Mouse (Mus musculus): ENCODE measurements around the gene Ppp5c.

Gene Ppp5c

DNA sequence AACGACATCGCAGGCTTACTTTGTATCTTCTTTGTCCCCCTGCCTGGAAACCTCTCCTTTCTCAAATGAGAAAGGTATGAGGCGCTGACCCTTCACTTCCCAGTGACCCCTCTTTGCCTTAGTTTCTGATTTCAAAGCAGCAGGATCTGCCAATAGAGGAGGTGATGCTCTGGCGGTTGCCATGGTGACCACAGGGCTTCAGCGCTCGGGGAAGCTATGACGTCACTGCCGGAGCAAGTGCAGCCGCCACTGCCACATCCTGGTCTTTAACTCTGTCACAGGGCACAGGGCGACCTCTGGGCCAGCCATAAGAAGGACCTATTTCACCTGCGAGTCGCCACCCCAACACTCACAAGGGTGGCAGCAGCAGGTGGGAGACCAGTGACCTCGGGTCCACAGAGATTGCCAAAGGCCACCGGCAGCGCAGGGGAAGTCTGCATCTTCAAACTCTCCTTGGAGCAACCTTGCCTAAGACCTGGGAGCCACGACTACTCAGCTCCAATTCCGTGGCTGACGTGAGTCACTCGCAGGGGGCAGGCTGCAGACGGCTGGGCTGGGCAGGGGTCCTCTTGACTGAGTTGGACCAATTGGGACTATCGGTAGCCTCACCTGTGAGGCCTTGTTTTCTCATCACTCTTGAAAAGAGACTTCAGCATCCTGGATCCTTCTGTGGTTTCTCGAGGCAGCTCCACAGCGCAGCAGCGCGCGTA is 44.7 kb downstream of the Ppp5c start, which contains the start of gene Gm42372:
Gene Gm42372, plus strand, starts transcription at position 228 of the 710 bp plus-strand sequence.
- no peak for DNase-seq (ENCODE audit: low spot score)

DNA sequence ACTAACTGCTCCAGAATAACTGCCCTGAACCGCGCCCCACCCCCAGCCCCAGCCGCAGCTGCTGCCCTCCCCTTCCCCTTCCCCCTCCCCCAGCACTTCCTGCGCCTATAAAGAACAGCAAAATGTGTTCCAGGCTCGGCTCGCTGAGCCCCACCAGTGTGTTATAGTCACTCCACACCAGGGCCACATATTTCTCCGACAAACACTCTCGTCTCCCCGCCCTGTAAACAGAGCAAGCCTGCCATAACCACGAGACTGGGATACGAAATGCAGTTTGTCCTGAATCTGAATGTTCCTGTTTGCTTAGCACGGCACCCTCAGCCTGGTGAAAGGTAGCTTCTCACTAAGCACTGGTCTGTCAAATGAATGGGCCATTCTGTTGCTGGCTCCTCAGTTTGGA is 47.4 kb downstream of the Ppp5c start:
- peak; percentile 17 for DNase-seq (ENCODE audit: low spot score)

DNA sequence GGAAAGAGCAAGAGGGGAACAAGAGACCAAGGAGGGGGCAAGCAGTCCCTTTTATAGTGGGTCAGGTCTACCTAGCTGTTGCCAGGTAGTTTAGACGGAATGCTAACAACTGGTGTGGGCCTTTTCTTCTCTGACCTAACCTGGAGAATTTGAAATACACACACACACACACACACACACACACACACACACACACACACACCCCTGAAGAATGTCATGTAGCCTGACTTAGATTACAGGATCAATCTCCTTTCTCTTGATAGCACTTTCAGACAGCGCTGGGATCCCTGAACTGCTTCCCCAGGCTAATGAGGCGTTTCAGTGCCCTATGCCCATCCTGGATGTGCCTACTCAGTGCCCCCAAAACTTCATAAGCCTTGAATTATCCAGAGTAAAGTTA is 49.1 kb downstream of the Ppp5c start:
- DNase-seq (ENCODE audit: low spot score): no peak

DNA sequence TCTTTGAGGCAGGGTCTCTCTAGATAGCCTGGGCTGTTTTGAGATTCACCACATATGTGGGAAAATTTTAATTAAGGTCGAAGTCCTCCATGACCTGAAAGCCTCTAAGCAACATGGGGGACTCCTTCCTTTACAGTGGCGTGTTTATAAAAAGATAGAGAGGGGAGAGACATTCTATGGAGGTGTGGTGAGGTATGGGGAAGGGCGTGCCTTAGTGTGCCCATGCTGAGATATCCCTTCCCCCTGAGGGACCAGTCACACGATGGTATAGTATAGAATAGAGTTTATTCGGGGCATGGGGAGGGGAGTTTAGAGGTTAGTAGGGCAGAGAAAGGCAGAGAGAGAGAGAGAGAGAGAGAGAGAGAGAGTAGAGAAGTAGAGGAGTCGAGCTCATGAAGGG is 49.6 kb downstream of the Ppp5c start:
- no peak for DNase-seq (ENCODE audit: low spot score)

DNA sequence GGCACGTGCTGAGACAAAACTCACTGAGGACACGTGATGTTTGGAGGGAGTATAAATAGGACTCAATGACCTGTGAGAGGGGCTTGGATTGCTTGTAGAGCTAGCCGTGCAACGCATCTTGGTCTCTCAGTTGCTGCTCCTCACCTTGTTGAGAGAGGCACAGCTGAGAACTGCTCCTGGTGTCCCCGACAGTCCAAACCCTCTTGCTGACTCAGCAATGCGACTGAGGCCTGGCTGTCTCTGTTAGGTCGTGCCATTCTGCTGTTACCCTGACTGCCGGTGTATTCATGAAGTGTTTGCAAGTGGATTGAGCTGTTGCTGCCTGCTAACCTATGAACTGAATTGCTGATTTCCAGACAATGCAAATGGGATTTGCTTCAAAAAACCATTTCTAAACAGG is 51.4 kb downstream of the Ppp5c start:
- no peak for DNase-seq (ENCODE audit: low spot score)

DNA sequence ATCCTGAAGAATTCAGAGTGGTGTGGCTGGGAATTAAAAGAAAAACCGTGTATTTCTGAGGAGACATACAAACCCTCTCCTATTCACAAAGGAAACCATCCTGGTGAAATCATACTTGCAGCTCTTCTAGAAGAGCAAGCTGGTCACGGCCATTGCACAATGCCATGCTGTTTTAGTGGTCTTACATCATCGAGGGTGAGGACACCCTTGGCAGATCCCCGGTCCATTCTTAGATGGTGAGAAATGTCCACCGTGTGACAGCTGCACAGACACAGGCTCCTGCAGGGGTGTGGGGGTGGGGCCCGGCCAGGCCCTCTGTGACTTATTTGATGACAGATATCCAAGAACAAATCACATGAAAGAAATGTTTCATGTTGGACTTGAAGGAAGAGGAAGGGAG is 53.7 kb downstream of the Ppp5c start:
- DNase-seq (ENCODE audit: low spot score): peak; percentile 48

DNA sequence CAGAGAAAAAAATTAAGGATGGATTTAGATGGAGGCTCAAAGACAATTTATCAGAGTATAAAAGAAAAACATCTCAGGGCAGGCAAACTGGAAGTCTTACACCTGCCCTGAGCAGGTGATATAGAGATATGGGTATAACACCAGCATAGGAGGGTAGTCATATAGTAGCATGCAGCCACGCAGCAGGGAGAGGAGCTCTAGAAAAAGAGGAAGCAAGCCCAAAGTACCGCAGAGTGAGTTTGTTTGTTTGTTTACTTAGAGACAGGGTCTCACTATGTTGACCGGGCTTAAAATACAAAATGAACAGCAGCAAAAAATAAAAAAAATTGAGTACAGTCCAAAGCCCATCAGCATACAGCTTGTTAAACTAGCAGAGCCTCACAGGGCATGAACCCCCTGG is 56.6 kb downstream of the Ppp5c start:
- DNase-seq (ENCODE audit: low spot score): no peak

DNA sequence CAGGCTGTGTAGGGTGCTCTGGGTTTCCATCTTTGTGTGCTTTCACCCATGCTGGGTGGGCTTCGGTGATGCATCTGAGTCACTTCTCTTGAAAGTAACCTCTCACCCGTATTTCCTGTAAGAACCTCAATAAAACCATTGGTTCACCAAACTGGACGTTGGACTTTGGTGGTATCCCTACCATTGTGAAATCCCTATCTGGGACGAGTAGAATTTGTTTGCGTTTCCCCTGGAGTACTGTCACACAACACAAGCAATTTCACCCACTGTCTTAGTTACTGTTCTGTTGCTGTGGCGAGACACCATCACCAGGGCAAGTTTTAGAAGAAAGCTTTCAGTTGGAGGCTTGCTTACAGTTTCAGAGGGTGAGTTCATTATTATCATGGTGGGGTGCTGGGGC is 59.3 kb downstream of the Ppp5c start:
- DNase-seq (ENCODE audit: low spot score): no peak

DNA sequence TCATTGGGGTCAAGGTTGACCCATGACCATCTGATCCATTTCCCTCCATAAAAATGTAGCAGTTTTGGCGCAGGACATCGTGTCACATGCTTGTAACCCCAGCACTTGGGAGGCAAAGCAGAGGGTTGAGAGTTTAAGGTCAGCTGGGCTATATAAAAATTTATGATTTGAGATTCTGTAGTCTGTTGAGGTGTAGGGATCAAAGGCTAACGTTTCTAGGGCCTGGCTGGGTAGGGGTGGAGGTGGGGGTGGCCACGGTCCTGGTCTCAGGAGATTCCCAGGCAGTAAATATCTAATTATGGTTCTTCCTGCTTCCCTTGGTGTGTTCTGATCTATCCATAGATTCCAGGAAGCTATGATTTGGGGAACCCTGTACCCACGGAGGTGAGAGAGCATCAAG is 66.0 kb downstream of the Ppp5c start:
- no peak for DNase-seq (ENCODE audit: low spot score)

DNA sequence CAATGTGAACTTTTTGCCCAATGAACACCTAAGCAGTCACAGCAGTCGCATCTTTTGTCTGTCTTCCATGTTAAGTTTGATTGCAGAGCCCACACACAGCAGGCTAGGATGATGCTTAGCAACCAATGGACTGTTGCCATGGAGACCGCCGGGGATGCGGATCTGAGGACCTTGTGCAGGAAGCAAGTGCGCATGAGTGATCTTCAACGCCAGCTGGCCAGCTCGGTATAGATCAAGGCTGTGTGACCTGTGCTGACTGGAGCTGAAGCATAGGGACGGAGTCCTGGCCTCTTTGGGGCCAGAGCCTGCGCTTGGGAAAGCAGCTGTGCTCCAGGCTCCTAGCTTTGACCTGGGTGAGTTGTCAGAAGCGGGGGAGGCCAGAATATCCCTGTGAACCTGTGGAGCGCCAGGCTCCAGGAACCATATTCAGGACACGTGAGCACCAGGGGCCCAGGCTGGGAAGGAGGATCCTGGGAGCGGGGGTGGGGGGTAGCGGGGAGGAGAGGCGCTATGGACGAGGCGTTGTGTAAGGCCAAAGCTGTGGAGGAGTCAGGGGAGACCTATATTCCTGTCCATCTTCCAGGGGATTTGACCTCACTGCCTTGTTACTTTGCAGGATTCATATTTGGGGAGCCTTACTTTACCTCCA is 68.1 kb downstream of the Ppp5c start, which contains the start of gene Pnmal1:
Gene Pnmal1, plus strand, starts transcription at position 141 of the 649 bp plus-strand sequence.
- no peak for DNase-seq (ENCODE audit: low spot score)

DNA sequence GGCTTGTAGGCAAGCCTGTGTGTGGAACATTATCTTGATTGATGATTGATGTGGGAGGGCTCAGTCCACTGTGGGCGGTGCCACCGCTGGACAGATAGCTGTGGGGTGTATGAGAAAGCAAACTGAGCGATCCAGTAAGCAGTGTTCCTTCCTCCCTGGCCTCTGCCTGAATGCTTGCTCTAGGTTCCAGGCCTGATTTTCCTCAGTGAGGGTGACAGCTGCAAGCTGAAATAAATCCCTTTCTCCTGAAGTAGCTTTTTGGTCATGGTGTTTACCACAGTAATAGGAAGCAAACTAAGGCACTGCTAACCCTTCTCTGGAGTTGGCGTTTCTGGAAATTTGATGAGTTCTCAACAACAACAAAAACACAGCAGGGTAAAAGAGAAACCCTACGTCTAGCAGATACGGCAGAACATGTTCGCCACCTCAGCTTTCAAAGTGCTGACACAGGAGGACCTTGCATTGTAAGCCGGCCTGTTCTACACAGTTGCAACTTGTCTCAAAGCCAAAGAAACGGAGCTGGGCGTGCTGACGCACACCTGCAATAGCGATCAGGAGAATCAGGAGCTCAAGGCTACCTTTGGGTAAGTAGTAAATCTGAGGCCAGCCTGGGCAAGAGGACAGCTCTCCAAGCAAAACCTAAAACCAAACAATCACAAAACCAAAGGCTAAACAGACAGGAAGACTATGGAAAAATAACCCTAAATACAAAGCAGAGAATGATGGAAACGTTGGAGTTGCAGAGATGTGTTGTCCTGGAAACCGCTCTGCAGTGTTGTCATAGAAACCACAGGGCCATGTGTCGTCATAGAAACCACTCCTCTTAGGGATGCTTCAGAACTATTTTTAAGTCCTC is 71.1 kb downstream of the Ppp5c start:
- no peak for DNase-seq (ENCODE audit: low spot score)

DNA sequence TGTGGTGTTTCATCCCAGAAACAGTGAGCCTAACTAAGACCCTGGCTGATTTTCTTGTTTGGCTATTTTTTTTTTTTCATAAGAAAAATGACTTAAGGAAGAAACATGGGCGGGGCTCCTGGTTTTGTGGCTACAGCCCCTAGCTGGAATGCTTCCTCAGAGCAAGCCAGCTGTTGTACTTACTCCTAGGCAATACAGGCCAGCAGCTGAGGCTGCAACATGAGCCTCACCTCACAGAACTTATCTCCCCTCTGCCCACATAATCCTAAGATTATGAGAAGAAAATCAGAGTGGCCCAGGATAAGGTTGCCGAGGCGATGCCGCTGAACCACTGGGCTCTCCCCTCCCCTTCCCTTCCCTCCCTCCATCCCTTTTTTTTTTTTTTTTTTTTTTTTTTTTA is 72.0 kb downstream of the Ppp5c start:
- DNase-seq (ENCODE audit: low spot score): no peak

Measured in adipocyte (in vitro differentiated cells).